Mouse (Mus musculus) spleen, embryonic (tissue): Measurements from ENCODE around the gene Rab3c.

Source experiments
- CTCF ChIA-PET: fragments of 350-600 bp; sonication (Branson Sonifier 250); formaldehyde crosslinking; loops from one replicate; lab custom pipeline; 2022; lab: Charles Lee

Gene Rab3c

GRCm38 (mm10) chr13:110093720-110094685 is 186.8 kb downstream of the Rab3c start:
- CTCF ChIA-PET = no interaction called here

GRCm38 (mm10) chr13:110083961-110084360 is 196.8 kb downstream of the Rab3c start:
- CTCF ChIA-PET = no interaction called here

DNA sequence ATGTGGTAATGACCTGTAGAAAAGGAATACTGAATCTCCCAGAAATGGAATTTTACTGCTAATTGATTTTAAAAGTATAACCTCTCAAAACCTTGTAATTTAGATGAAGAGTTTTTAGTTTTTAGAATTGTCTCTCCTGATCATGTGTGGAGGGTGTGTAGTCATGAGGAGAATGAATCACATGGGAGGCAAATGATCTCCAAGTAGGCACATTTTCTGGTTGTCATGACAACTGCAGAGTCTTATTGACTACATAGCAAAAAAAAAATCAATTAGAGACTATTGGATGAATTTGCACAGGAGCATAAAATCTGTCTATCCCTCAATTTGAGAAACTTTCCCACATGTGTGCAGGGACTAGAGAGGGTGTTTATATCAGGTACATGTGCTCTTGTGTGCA is 199.6 kb downstream of the Rab3c start:
- CTCF ChIA-PET = no interaction called here

GRCm38 (mm10) chr13:110075587-110075986 is 205.2 kb downstream of the Rab3c start:
- CTCF ChIA-PET = no interaction called here

DNA sequence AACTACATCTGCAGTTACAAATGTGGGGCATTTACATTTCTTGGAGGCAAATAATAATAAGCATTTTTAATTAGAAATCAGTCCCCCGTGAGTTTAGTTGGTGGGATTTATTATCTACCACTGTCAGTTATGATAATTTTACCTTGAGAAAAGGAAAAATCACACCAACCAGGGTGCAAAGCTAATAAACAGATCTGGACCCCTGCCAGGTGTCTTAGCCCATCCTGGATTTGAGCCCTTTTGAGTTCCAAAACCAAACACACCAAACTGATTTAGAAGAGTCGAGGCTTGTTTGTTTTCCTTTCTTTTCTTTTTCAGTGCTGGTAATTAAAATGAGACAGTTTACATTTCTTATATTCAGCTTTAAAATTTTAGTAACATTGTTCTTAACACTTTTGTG is 206.6 kb downstream of the Rab3c start:
- CTCF ChIA-PET = no interaction called here

GRCm38 (mm10) chr13:110067149-110067548 is 213.6 kb downstream of the Rab3c start:
- CTCF ChIA-PET = no interaction called here

- CTCF ChIA-PET = no interaction called here
Observed at GRCm38 (mm10) chr13:110066674-110067073, 214.1 kb downstream of the Rab3c start.

GRCm38 (mm10) chr13:110062835-110063411 is 217.9 kb downstream of the Rab3c start:
- CTCF ChIA-PET = interaction anchor here (0.8 to 1.1 kb wide), 2 partner anchors 12 to 306 kb away, joined by 3 to 4 read pairs; no protein-coding TSS in a partner anchor

DNA sequence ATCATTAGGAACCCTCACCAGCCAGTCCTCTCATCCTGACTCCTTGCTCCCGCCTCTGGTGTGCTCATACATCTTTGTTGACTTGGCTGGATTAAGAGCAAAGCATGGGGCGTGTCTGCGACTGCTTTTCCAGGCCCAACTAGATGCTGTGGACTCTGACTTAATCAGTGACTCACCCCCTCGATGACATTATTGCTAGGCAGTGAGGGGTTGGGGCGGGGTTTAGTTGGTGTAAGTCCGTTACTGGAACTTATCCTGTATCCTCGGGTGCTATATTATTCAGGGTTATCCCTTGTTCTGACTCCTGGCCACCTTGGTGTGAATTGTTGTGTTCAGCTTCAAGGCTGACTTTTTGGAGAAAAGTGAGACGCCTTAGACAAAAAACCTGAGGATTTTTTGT is 218.5 kb downstream of the Rab3c start:
- CTCF ChIA-PET = interaction anchor here (1.1 kb wide), 1 partner anchor 307 kb away, joined by 4 read pairs; no protein-coding TSS in a partner anchor

DNA sequence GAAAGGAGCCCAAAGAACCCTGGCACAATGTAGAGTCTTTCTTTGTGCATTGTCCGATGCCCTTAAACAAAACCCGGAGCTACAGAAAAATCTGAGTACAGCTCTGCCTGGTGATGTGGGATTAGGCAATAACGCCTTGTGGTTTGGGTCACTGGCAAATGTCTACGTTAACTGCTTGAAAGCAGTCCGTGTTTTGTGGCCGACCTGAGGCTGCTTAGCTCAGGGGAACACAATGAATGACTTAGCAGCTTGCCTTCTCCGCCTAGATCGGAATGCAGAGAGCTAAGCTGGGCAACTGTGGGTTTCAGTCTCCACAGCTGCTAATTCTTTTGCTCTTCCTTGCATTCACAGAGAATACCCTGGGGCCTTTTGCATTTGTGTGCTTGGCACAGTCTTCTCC is 226.3 kb downstream of the Rab3c start:
- CTCF ChIA-PET = no interaction called here

GRCm38 (mm10) chr13:110048767-110049434 is 231.9 kb downstream of the Rab3c start:
- CTCF ChIA-PET = no interaction called here

GRCm38 (mm10) chr13:110044418-110044817 is 236.4 kb downstream of the Rab3c start:
- CTCF ChIA-PET = no interaction called here

- CTCF ChIA-PET = interaction anchor here (0.5 kb wide), 1 partner anchor 1546 kb away, joined by 4 read pairs; no protein-coding TSS in a partner anchor
Observed at GRCm38 (mm10) chr13:110039779-110040498, 240.9 kb downstream of the Rab3c start.

GRCm38 (mm10) chr13:110039170-110039569 is 241.6 kb downstream of the Rab3c start:
- CTCF ChIA-PET = no interaction called here

- CTCF ChIA-PET = interaction anchor here (0.6 to 0.9 kb wide), 2 partner anchors 40 to 1647 kb away, joined by 3 to 15 read pairs; no protein-coding TSS in a partner anchor
Observed at GRCm38 (mm10) chr13:110038521-110038920, 242.3 kb downstream of the Rab3c start.

- CTCF ChIA-PET = no interaction called here
Observed at GRCm38 (mm10) chr13:110034885-110035284, 245.9 kb downstream of the Rab3c start.

GRCm38 (mm10) chr13:110034041-110034440 is 246.8 kb downstream of the Rab3c start:
- CTCF ChIA-PET = no interaction called here

- CTCF ChIA-PET = no interaction called here
Observed at GRCm38 (mm10) chr13:110031886-110032285, 248.9 kb downstream of the Rab3c start.

GRCm38 (mm10) chr13:110031061-110031460 is 249.7 kb downstream of the Rab3c start:
- CTCF ChIA-PET = no interaction called here

- CTCF ChIA-PET = no interaction called here
Observed at GRCm38 (mm10) chr13:110024381-110025161, 256.2 kb downstream of the Rab3c start.
